Mouse (Mus musculus) bone marrow macrophage, adult 2 months (primary cell): ENCODE results near the gene Slc41a3. TPM values are rescaled to one million over a fixed set of nuclear protein-coding genes. Genes with fewer than 3 reads are reported as not detected.

ENCODE experiments used
- H3K27ac ChIP-seq: 2 replicates; pipeline ENCODE4 v1.5.1; 2012; ENCODE audit warnings: low read depth, low read length; ENCODE audit not compliant: insufficient read depth
- H3K4me1 ChIP-seq: 2 replicates; pipeline ENCODE4 v1.6.1; 2012; ENCODE audit warnings: low read length; ENCODE audit not compliant: control insufficient read depth, insufficient read depth
- H3K4me3 ChIP-seq: 2 replicates; pipeline ENCODE4 v1.5.1; 2012; ENCODE audit warnings: mild to moderate bottlenecking, low read length, moderate library complexity; ENCODE audit not compliant: insufficient read depth
- CTCF ChIP-seq: IDR thresholded peaks from 2 replicates; pipeline ENCODE4 v1.5.1; 2012; ENCODE audit warnings: low read depth, mild to moderate bottlenecking, low read length, moderate library complexity
- POLR2A ChIP-seq: IDR thresholded peaks from 2 replicates; pipeline ENCODE4 v1.6.1; 2012; ENCODE audit warnings: mild to moderate bottlenecking, low read depth, low read length, borderline replicate concordance
- polyA plus RNA-seq: library from polyadenylated mRNA; stranded (reverse); fragments of >200 nt; gene quantifications from 2 replicates; pipeline ENCODE4 v1.2.4, GENCODE M21; 2012; ENCODE audit not compliant: missing spikeins, insufficient read depth, insufficient read length

Gene Slc41a3
- polyA plus RNA-seq, 1 experiment = 14.7 TPM

DNA sequence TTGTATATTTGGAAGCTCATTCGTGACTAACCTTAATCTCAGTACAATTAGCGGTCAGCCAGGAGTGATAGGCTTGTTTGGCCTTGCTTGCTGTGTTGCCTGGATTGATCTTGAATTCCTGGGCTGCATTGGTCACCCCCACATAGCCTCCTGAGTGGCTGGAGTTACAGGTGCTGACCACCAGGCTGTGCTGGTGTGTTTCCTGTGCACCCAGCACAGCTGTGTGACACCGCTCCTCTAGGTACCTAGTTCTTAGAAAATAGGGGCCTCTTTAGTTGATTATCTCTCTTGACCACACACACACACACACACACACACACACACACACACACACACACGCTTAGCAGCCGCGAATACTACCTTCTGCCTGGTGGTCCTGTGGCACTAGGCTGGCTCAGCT, 3.7 kb downstream of the Slc41a3 start:
- no peak overlapping the region for H3K4me3 ChIP-seq
- no peak overlapping the region for H3K27ac ChIP-seq
- TF ChIP-seq CTCF (no peak), POLR2A (no peak)
- H3K4me1 ChIP-seq = peaks cover 8% of the 10 kb centered on the region

GRCm38 (mm10) chr6:90610248-90610647, 5.7 kb downstream of the Slc41a3 start:
- H3K27ac ChIP-seq = no peak overlapping the region
- no peak for TF ChIP-seq CTCF
- TF ChIP-seq POLR2A = no peak
- H3K4me1 ChIP-seq = peaks cover 4% of the 10 kb centered on the region
- no peak overlapping the region for H3K4me3 ChIP-seq

GRCm38 (mm10) chr6:90613277-90613676, 8.8 kb downstream of the Slc41a3 start:
- no peak overlapping the region for H3K4me3 ChIP-seq
- TF ChIP-seq CTCF (no peak), POLR2A (no peak)
- no peak overlapping the region for H3K27ac ChIP-seq
- H3K4me1 ChIP-seq = peaks cover 2% of the 10 kb centered on the region; the same call in 1 of the 2 replicates

DNA sequence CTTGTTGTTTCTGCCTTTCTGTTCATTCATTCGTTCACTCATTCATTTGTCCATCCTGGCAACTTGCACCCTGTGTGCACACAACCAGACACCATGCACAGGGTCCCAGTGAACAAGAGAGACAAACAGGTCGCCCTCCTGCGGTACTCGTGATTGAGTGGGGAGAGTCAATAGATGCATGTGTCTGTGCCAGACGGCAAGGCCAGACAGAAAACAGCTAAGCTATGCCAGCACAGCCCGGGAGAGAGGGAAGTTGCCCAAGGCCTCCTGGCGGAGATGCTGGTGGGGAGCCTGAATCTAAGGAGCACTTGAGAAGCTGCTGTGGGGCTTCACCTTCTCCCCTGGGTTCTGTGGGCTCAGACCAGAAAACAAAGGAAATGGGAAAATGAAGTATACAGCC, 10.8 kb downstream of the Slc41a3 start:
- no peak overlapping the region for H3K27ac ChIP-seq
- no peak for TF ChIP-seq CTCF
- no peak overlapping the region for H3K4me3 ChIP-seq
- H3K4me1 ChIP-seq = no peaks in the 10 kb centered on the region

DNA sequence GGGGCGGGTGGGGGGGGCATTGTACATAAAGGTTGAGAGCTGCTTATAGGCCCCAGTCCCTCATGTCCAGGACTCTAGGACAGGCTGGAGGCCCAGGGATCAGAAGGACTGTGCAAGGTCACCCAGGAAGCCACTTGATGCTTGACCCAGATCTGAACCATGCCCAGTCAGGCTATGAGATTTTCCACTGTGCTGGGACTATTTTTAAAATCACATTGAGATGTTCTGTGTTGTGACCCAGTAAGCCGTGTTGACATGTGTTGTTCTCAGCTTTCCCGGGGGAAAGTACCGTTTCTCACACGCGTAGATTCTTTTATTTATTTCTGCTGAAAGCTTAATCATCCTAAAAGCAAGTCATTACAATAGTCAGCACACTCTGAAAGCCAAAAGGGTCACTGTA, 11.5 kb downstream of the Slc41a3 start:
- Histone ChIP-seq H3K4me1 (no peaks in the 10 kb centered on the region), H3K4me3 (no peak overlapping the region), H3K27ac (no peak overlapping the region)
- TF ChIP-seq CTCF (no peak), POLR2A (no peak)

DNA sequence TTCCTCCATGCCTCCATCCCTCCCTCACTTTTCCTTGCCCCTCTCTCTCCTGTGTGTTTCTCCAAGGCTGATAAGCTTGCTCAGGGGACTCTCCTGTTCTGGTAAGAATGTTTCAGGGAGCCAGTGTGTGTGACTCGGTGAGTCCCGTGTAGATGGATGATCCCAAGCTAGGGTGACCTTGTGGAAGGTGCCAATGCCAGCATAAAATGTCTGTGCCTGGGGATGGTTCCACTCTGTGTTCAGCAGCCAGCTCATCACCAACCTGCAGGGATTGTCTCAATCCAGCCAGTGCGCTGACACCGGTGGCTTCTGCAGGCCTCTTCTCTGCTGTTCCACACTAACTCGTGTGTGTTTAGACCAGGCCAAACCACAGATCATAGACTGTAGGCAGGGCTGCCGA, 12.0 kb downstream of the Slc41a3 start:
- H3K27ac ChIP-seq = no peak overlapping the region
- no peak for TF ChIP-seq CTCF
- no peak for TF ChIP-seq POLR2A
- H3K4me1 ChIP-seq = no peaks in the 10 kb centered on the region
- no peak overlapping the region for H3K4me3 ChIP-seq

DNA sequence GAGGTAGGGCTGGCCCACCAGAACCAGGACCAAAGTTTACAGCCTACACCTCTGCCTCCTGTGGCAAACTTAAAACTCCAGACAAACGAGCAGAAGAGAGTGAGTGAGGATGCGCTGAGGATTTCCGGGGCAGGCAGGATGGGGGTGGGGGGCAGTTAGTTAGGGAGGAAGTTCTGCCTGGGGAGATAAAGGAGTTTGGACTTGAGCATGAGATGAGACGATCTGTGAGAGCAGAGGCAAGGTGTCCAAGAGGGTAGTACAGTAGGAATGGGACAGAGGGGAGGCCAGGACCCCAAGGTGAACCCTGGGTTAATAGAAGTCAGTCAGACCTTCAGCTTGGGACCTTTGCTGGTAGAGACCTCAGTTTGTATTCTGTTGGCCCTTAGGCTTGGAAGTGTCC, 13.7 kb downstream of the Slc41a3 start:
- TF ChIP-seq POLR2A = no peak
- no peak for TF ChIP-seq CTCF
- H3K4me3 ChIP-seq = no peak overlapping the region
- no peak overlapping the region for H3K27ac ChIP-seq
- H3K4me1 ChIP-seq = no peaks in the 10 kb centered on the region

- H3K27ac ChIP-seq = no peak overlapping the region
- no peak overlapping the region for H3K4me3 ChIP-seq
- no peaks in the 10 kb centered on the region for H3K4me1 ChIP-seq
- TF ChIP-seq CTCF = no peak
- no peak for TF ChIP-seq POLR2A
Observed at GRCm38 (mm10) chr6:90618821-90619636, 14.5 kb downstream of the Slc41a3 start.

- H3K27ac ChIP-seq = no peak overlapping the region
- no peak overlapping the region for H3K4me3 ChIP-seq
- no peak for TF ChIP-seq CTCF
- no peak for TF ChIP-seq POLR2A
- H3K4me1 ChIP-seq = no peaks in the 10 kb centered on the region
Observed at GRCm38 (mm10) chr6:90619936-90620335, 15.4 kb downstream of the Slc41a3 start.

- H3K27ac ChIP-seq = no peak overlapping the region
- no peaks in the 10 kb centered on the region for H3K4me1 ChIP-seq
- no peak for TF ChIP-seq POLR2A
- no peak for TF ChIP-seq CTCF
- H3K4me3 ChIP-seq = no peak overlapping the region
Observed at GRCm38 (mm10) chr6:90620791-90621583, 16.5 kb downstream of the Slc41a3 start.

GRCm38 (mm10) chr6:90621584-90621890, 17.0 kb downstream of the Slc41a3 start:
- no peaks in the 10 kb centered on the region for H3K4me1 ChIP-seq
- no peak overlapping the region for H3K4me3 ChIP-seq
- H3K27ac ChIP-seq = no peak overlapping the region
- TF ChIP-seq POLR2A = no peak
- TF ChIP-seq CTCF = no peak
